Mouse (Mus musculus) adrenal gland, adult (tissue): Measurements from ENCODE around the gene Scnn1a.

Experiments used
- DNase-seq, 2 experiments: peaks; one replicate each; pipeline ENCODE4 v3.0.0; 2022 to 2023; ENCODE audit warnings: low spot score in 1 of 2; ENCODE audit not compliant: inconsistent age in 2 of 2

The Scnn1a gene

GRCm38 (mm10) chr6:125307091-125307490 lies 13.4 kb upstream of the Scnn1a start:
- DNase-seq, result no peak

- peak in 1 of 2 experiments; percentile 21 for DNase-seq
These were observed 11.5 kb upstream of the Scnn1a start for GRCm38 (mm10) chr6:125308921-125309320.

GRCm38 (mm10) chr6:125309406-125309805 lies 11.1 kb upstream of the Scnn1a start:
- DNase-seq, result peak in 1 of 2 experiments; percentile 26

GRCm38 (mm10) chr6:125312171-125312570 lies 8.3 kb upstream of the Scnn1a start:
- no peak for DNase-seq

- peak; percentile 43 to 71 for DNase-seq
These were observed 7.7 kb upstream of the Scnn1a start for GRCm38 (mm10) chr6:125312581-125313355.

GRCm38 (mm10) chr6:125313546-125314230 lies 6.8 kb upstream of the Scnn1a start, which contains the start of gene Ltbr:
TSS of gene Ltbr (minus strand) at chr6:125313885.
- peak; percentile 92 to 97 for DNase-seq

GRCm38 (mm10) chr6:125314231-125314563 lies 6.3 kb upstream of the Scnn1a start:
- no peak for DNase-seq

GRCm38 (mm10) chr6:125314746-125315145 lies 5.7 kb upstream of the Scnn1a start:
- no peak for DNase-seq

- peak in 1 of 2 experiments; percentile 3 for DNase-seq
These were observed 3.4 kb upstream of the Scnn1a start for GRCm38 (mm10) chr6:125317077-125317476.

GRCm38 (mm10) chr6:125318981-125319918 lies 1.2 kb upstream of the Scnn1a start:
- peak; percentile 80 to 90 for DNase-seq

- no peak for DNase-seq
These were observed 551 bp upstream of the Scnn1a start for GRCm38 (mm10) chr6:125319919-125320296.

- no peak for DNase-seq
These were observed 826 bp downstream of the Scnn1a start for GRCm38 (mm10) chr6:125321114-125321855.

GRCm38 (mm10) chr6:125322794-125323193 lies 2.3 kb downstream of the Scnn1a start:
- no peak for DNase-seq

- DNase-seq, result no peak
These were observed 3.1 kb downstream of the Scnn1a start for GRCm38 (mm10) chr6:125323547-125323946.

- DNase-seq, result peak; percentile 69 to 80
These were observed 4.9 kb downstream of the Scnn1a start for GRCm38 (mm10) chr6:125325337-125325736.

- DNase-seq, result peak; percentile 60 to 86
These were observed 7.8 kb downstream of the Scnn1a start for GRCm38 (mm10) chr6:125328243-125328642.

- DNase-seq, result peak; percentile 96 to 98
These were observed 10.3 kb downstream of the Scnn1a start for GRCm38 (mm10) chr6:125330626-125331326.

- DNase-seq, result no peak
These were observed 12.8 kb downstream of the Scnn1a start for GRCm38 (mm10) chr6:125333112-125333899.

GRCm38 (mm10) chr6:125334356-125334755 lies 13.9 kb downstream of the Scnn1a start:
- DNase-seq, result no peak
